Mouse (Mus musculus) heart, embryonic 14.5 days (tissue): ENCODE data around the gene Gna15. TPM values are rescaled to one million over a fixed set of nuclear protein-coding genes. Genes with fewer than 3 reads are reported as not detected.

Experiments used
- microRNA-seq: library from miRNA; unstranded; fragments of <30 nt; microRNA quantifications from one replicate; pipeline ENCODE4, GENCODE M21; 2016
- polyA plus RNA-seq: library from polyadenylated mRNA; unstranded; fragments of >200 nt; fragmentation: Nextera tagmentation; extraction: Ambion mirVana; gene quantifications from 2 replicates; pipeline ENCODE4 v1.2.1, GENCODE M21; 2014

The Gna15 gene
- polyA plus RNA-seq, 1 experiment from 2014 or later = 0.89 TPM

Small RNAs within 50 kb of the gene (microRNA-seq; reads per million reads assigned to microRNA genes)
- not detected for gene Gm25595

Other genes starting within 250 kb of the Gna15 start
- gene Tjp3, start 232.6 kb downstream of the Gna15 start, polyA plus RNA-seq = 1.8 and 2.2 TPM in 2 replicates
- 31.4 and 33.7 TPM in 2 replicates for gene Pip5k1c, start 231.3 kb downstream of the Gna15 start, polyA plus RNA-seq
- 16.6 and 16.9 TPM in 2 replicates for gene Cactin, start 203.1 kb downstream of the Gna15 start, polyA plus RNA-seq
- gene Tbxa2r, start 195.5 kb downstream of the Gna15 start, polyA plus RNA-seq = 9.5 and 11.3 TPM in 2 replicates
- 0.11 TPM in 1 of 2 replicates, not detected in the other for gene Gipc3, start 181.0 kb downstream of the Gna15 start, polyA plus RNA-seq
- 94.2 and 97.0 TPM in 2 replicates for gene Hmg20b, start 173.7 kb downstream of the Gna15 start, polyA plus RNA-seq
- gene Mfsd12, start 166.7 kb downstream of the Gna15 start, polyA plus RNA-seq = 3.7 and 6.5 TPM in 2 replicates
- 0.28 and 0.38 TPM in 2 replicates for gene 4930404N11Rik, start 158.4 kb downstream of the Gna15 start, polyA plus RNA-seq
- gene Fzr1, start 145.7 kb downstream of the Gna15 start, polyA plus RNA-seq = 64.6 and 67.0 TPM in 2 replicates
- 52.6 and 53.5 TPM in 2 replicates for gene Dohh, start 139.8 kb downstream of the Gna15 start, polyA plus RNA-seq
- gene Gm48551, start 139.8 kb downstream of the Gna15 start, polyA plus RNA-seq = 1.7 and 2.0 TPM in 2 replicates
- gene Gm48552, start 135.2 kb downstream of the Gna15 start, polyA plus RNA-seq = 1.0 TPM in 2 replicates
- 3.8 and 4.7 TPM in 2 replicates for gene Smim24, start 131.2 kb downstream of the Gna15 start, polyA plus RNA-seq
- 45.0 and 47.0 TPM in 2 replicates for gene Nfic, start 68.6 kb downstream of the Gna15 start, polyA plus RNA-seq
- 0.19 TPM in 1 of 2 replicates, not detected in the other for gene Celf5, start 41.5 kb downstream of the Gna15 start, polyA plus RNA-seq
- 40.7 and 44.6 TPM in 2 replicates for gene Ncln, start 27.8 kb downstream of the Gna15 start, polyA plus RNA-seq
- 0.24 and 0.35 TPM in 2 replicates for gene S1pr4, start 24.1 kb downstream of the Gna15 start, polyA plus RNA-seq
- gene Gna11, start 21.0 kb upstream of the Gna15 start, polyA plus RNA-seq = 54.9 and 57.4 TPM in 2 replicates
- 367 and 598 TPM in 2 replicates for gene Aes, start 35.3 kb upstream of the Gna15 start, polyA plus RNA-seq
- gene Tle2, start 50.3 kb upstream of the Gna15 start, polyA plus RNA-seq = 21.6 and 21.8 TPM in 2 replicates
- gene Tle6, start 76.8 kb upstream of the Gna15 start, polyA plus RNA-seq = 30.7 and 35.3 TPM in 2 replicates
- gene BC025920, start 82.0 kb upstream of the Gna15 start, polyA plus RNA-seq = 0.35 and 0.84 TPM in 2 replicates
- 22.5 and 23.9 TPM in 2 replicates for gene Sirt6, start 103.6 kb upstream of the Gna15 start, polyA plus RNA-seq
- gene Ankrd24, start 104.3 kb upstream of the Gna15 start, polyA plus RNA-seq = 8.1 and 9.0 TPM in 2 replicates
- 3.0 and 3.3 TPM in 2 replicates for gene Gm10778, start 124.8 kb upstream of the Gna15 start, polyA plus RNA-seq
- gene Zfp433, start 180.6 kb upstream of the Gna15 start, polyA plus RNA-seq = 12.4 and 12.7 TPM in 2 replicates
- gene Gm3055, start 246.9 kb upstream of the Gna15 start, polyA plus RNA-seq = 4.7 and 4.9 TPM in 2 replicates